Mouse (Mus musculus) hindbrain, embryonic 10.5 days (tissue): Measurements from ENCODE around the gene Irak2. TPM values are rescaled to one million over a fixed set of nuclear protein-coding genes. Genes with fewer than 3 reads are reported as not detected.

Source experiments
- DNase-seq: peaks from one replicate; pipeline ENCODE4 v3.0.0-alpha.2; 2017; ENCODE audit warnings: low spot score
- H3K27ac ChIP-seq: fragments of 300-500 bp; sonication (generic); 2 replicates; pipeline ENCODE4 v1.5.1; 2016; ENCODE audit warnings: mild to moderate bottlenecking, moderate library complexity
- H3K27me3 ChIP-seq: fragments of 300-500 bp; sonication (generic); 2 replicates; pipeline ENCODE4 v1.6.1; 2016; ENCODE audit warnings: mild to moderate bottlenecking; ENCODE audit not compliant: poor library complexity, insufficient read depth, severe bottlenecking
- H3K36me3 ChIP-seq: fragments of 300-500 bp; sonication (generic); 2 replicates; pipeline ENCODE4 v1.6.1; 2016; ENCODE audit warnings: mild to moderate bottlenecking, moderate library complexity
- H3K4me1 ChIP-seq: fragments of 300-500 bp; sonication (generic); replicated peaks from 2 replicates; pipeline ENCODE4 v1.6.1; 2016; ENCODE audit warnings: mild to moderate bottlenecking
- H3K4me3 ChIP-seq: fragments of 300-500 bp; sonication (generic); 2 replicates; pipeline ENCODE4 v1.5.1; 2016; ENCODE audit warnings: mild to moderate bottlenecking, moderate library complexity
- H3K9me3 ChIP-seq: fragments of 300-500 bp; sonication (generic); 2 replicates; pipeline ENCODE4 v1.6.1; 2016; ENCODE audit warnings: mild to moderate bottlenecking, moderate library complexity
- WGBS: fragments of 180-500 bp; shearing (Covaris S2); methylation state at CpG from one replicate; pipeline ENCODE4 v1.1.7; 2016; 5-methylcytosine and 5-hydroxymethylcytosine counted together
- polyA plus RNA-seq: library from polyadenylated mRNA; unstranded; fragments of >200 nt; fragmentation: Nextera tagmentation; extraction: Ambion mirVana; gene quantifications from 2 replicates; pipeline ENCODE4 v1.2.1, GENCODE M21; 2016

Irak2 gene
- polyA plus RNA-seq, 1 experiment from 2014 or later: 6.8 TPM

GRCm38 (mm10) chr6:113649346-113650196, 11.3 kb downstream of the Irak2 start:
- no peaks in the 10 kb centered on the region for H3K36me3 ChIP-seq
- no peaks in the 10 kb centered on the region for H3K9me3 ChIP-seq
- DNase-seq: no peak
- 87% methylated on average over 7 of the region's 7 CpGs for WGBS
- no peaks in the 10 kb centered on the region for H3K4me1 ChIP-seq
- no peaks in the 10 kb centered on the region for H3K27me3 ChIP-seq
- H3K4me3 ChIP-seq: no peak overlapping the region
- no peak overlapping the region for H3K27ac ChIP-seq

- WGBS: 79% methylated on average over 4 of the region's 4 CpGs
- DNase-seq: no peak
- H3K9me3 ChIP-seq: no peaks in the 10 kb centered on the region
- no peaks in the 10 kb centered on the region for H3K4me1 ChIP-seq
- H3K4me3 ChIP-seq: no peak overlapping the region
- H3K27me3 ChIP-seq: no peaks in the 10 kb centered on the region
- H3K36me3 ChIP-seq: no peaks in the 10 kb centered on the region
- H3K27ac ChIP-seq: no peak overlapping the region
Observed at GRCm38 (mm10) chr6:113650197-113650640, 12.0 kb downstream of the Irak2 start.

GRCm38 (mm10) chr6:113651626-113652025, 13.4 kb downstream of the Irak2 start:
- Histone ChIP-seq H3K4me1 (no peaks in the 10 kb centered on the region), H3K36me3 (no peaks in the 10 kb centered on the region), H3K4me3 (no peak overlapping the region), H3K27me3 (no peaks in the 10 kb centered on the region), H3K9me3 (no peaks in the 10 kb centered on the region), H3K27ac (no peak overlapping the region)
- no peak for DNase-seq
- 73% methylated on average over 3 of the region's 3 CpGs for WGBS

- no peak for DNase-seq
Observed at GRCm38 (mm10) chr6:113653551-113653950, 15.3 kb downstream of the Irak2 start.

GRCm38 (mm10) chr6:113654102-113654501, 15.8 kb downstream of the Irak2 start:
- H3K36me3 ChIP-seq: no peaks in the 10 kb centered on the region
- whole genome bisulfite sequencing: 87% methylated on average over 8 of the region's 8 CpGs
- no peak for DNase-seq

More at GRCm38 (mm10) chr6:113653551-113653950, 15.3 kb downstream of the Irak2 start:
- no peaks in the 10 kb centered on the region for H3K27me3 ChIP-seq
- 92% methylated on average over 7 of the region's 7 CpGs for WGBS
- H3K9me3 ChIP-seq: no peaks in the 10 kb centered on the region
- no peaks in the 10 kb centered on the region for H3K36me3 ChIP-seq
- no peaks in the 10 kb centered on the region for H3K4me1 ChIP-seq
- H3K4me3 ChIP-seq: no peak overlapping the region
- no peak overlapping the region for H3K27ac ChIP-seq

GRCm38 (mm10) chr6:113654753-113655397, 16.6 kb downstream of the Irak2 start:
- Histone ChIP-seq H3K4me3 (no peak overlapping the region), H3K9me3 (no peaks in the 10 kb centered on the region), H3K36me3 (no peaks in the 10 kb centered on the region), H3K27ac (no peak overlapping the region), H3K4me1 (no peaks in the 10 kb centered on the region), H3K27me3 (no peaks in the 10 kb centered on the region)
- WGBS: 82% methylated on average over 16 of the region's 16 CpGs
- no peak for DNase-seq

More at GRCm38 (mm10) chr6:113654102-113654501, 15.8 kb downstream of the Irak2 start:
- no peaks in the 10 kb centered on the region for H3K27me3 ChIP-seq
- H3K4me1 ChIP-seq: no peaks in the 10 kb centered on the region
- H3K27ac ChIP-seq: no peak overlapping the region
- H3K9me3 ChIP-seq: no peaks in the 10 kb centered on the region
- H3K4me3 ChIP-seq: no peak overlapping the region

- Histone ChIP-seq H3K9me3 (no peaks in the 10 kb centered on the region), H3K27me3 (no peaks in the 10 kb centered on the region), H3K27ac (no peak overlapping the region), H3K4me3 (no peak overlapping the region), H3K4me1 (peaks cover 6% of the 10 kb centered on the region), H3K36me3 (no peaks in the 10 kb centered on the region)
- 90% methylated on average over 3 of the region's 3 CpGs for WGBS
- no peak for DNase-seq
Observed at GRCm38 (mm10) chr6:113655475-113655874, 17.2 kb downstream of the Irak2 start.

GRCm38 (mm10) chr6:113656847-113657246, 18.6 kb downstream of the Irak2 start:
- Histone ChIP-seq H3K4me3 (no peak overlapping the region), H3K36me3 (no peaks in the 10 kb centered on the region)
- 83% methylated on average over 6 of the region's 6 CpGs for WGBS

GRCm38 (mm10) chr6:113658226-113658625, 20.0 kb downstream of the Irak2 start:
- H3K27me3 ChIP-seq: no peaks in the 10 kb centered on the region
- WGBS: 73% methylated on average over 3 of the region's 3 CpGs
- H3K4me1 ChIP-seq: peaks cover 21% of the 10 kb centered on the region
- no peak overlapping the region for H3K4me3 ChIP-seq
- no peaks in the 10 kb centered on the region for H3K36me3 ChIP-seq
- H3K9me3 ChIP-seq: no peaks in the 10 kb centered on the region
- no peak for DNase-seq
- no peak overlapping the region for H3K27ac ChIP-seq

More at GRCm38 (mm10) chr6:113656847-113657246, 18.6 kb downstream of the Irak2 start:
- peaks cover 19% of the 10 kb centered on the region for H3K4me1 ChIP-seq
- H3K27me3 ChIP-seq: no peaks in the 10 kb centered on the region
- H3K27ac ChIP-seq: no peak overlapping the region
- H3K9me3 ChIP-seq: no peaks in the 10 kb centered on the region
- no peak for DNase-seq

- 74% methylated on average over 8 of the region's 8 CpGs for WGBS
Observed at GRCm38 (mm10) chr6:113659648-113660491, 21.6 kb downstream of the Irak2 start.

GRCm38 (mm10) chr6:113660492-113661352, 22.5 kb downstream of the Irak2 start:
- Histone ChIP-seq H3K27ac (no peak overlapping the region), H3K4me1 (peaks cover 21% of the 10 kb centered on the region), H3K27me3 (no peaks in the 10 kb centered on the region), H3K9me3 (no peaks in the 10 kb centered on the region), H3K4me3 (no peak overlapping the region), H3K36me3 (no peaks in the 10 kb centered on the region)
- no peak for DNase-seq
- WGBS: 71% methylated on average over 14 of the region's 14 CpGs

More at GRCm38 (mm10) chr6:113659648-113660491, 21.6 kb downstream of the Irak2 start:
- H3K9me3 ChIP-seq: no peaks in the 10 kb centered on the region
- no peak overlapping the region for H3K27ac ChIP-seq
- peaks cover 21% of the 10 kb centered on the region for H3K4me1 ChIP-seq
- no peak overlapping the region for H3K4me3 ChIP-seq
- no peaks in the 10 kb centered on the region for H3K27me3 ChIP-seq
- H3K36me3 ChIP-seq: no peaks in the 10 kb centered on the region
- no peak for DNase-seq
